Mouse (Mus musculus): ENCODE measurements around the gene Birc2. TPM values are rescaled to one million over a fixed set of nuclear protein-coding genes. Genes with fewer than 3 reads are reported as not detected.

Gene Birc2
- polyA plus RNA-seq (2012; rRNA removed), result 37.3 and 49.2 TPM in 2 replicates

DNA sequence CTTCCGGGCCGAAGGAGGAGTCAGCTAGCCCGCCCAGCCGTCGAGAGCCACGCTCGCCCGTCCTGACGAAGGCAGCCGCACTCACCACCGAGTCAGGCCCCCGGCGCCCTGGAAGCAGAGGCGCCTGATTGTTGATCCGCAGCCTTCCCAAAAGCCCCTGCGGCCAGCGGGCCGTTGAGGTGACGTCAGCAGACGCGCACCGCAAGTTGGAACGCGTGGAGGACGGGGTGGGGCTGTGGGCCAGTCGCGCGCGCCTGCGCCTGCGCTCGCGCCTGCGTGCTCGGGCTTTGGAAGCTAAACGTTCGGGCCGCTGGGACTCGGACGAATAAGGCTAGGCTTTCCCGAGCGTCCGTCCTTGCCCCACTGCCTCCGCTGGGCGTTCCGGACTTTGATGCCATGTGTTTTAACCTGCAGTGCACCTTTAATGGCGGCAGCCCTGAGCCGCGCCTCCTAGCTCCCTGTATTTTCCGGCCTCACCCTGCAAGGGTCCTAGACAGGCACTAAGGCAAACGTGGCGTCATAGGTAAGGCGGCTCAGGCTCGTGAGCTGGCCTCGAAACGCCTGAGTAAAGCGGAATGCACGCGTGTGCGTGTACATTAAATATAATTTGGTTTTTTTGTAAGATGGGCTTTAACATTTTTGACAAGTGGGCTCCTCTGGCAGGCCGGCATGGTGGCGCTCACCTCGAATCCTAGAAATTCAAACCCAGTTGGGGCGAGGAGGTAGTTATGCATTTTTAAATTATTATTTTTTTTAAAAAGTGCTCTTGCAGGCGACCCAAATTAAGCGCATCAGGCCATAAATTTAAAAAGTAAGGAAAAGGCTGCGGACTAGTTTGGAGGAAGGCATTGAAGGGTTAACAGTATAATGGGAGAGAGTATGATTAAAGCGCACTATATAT, at the start of gene Birc2:
Birc2 (minus strand) TSS at position 160 of the 901 bp plus-strand sequence.
- DNase-seq (ENCODE audit: low read depth), result peak; percentile 99
- TF ChIP-seq POLR2A (IDR thresholded peaks at IDR 0.05; ENCODE audit: borderline replicate concordance, extremely low read depth, insufficient read depth, insufficient read length, poor library complexity, severe bottlenecking) (peak; percentile 83), CTCF (IDR thresholded peaks at IDR 0.05; ENCODE audit: borderline replicate concordance, extremely low read depth, insufficient read depth, insufficient read length) (no peak)

- no peak for TF ChIP-seq POLR2A (IDR thresholded peaks at IDR 0.05; ENCODE audit: borderline replicate concordance, extremely low read depth, insufficient read depth, insufficient read length, poor library complexity, severe bottlenecking)
- TF ChIP-seq CTCF (IDR thresholded peaks at IDR 0.05; ENCODE audit: borderline replicate concordance, extremely low read depth, insufficient read depth, insufficient read length), result no peak
- DNase-seq (ENCODE audit: low read depth), result no peak
Measured at GRCm38 (mm10) chr9:7884346-7884745, 47.5 kb upstream of the Birc2 start.

DNA sequence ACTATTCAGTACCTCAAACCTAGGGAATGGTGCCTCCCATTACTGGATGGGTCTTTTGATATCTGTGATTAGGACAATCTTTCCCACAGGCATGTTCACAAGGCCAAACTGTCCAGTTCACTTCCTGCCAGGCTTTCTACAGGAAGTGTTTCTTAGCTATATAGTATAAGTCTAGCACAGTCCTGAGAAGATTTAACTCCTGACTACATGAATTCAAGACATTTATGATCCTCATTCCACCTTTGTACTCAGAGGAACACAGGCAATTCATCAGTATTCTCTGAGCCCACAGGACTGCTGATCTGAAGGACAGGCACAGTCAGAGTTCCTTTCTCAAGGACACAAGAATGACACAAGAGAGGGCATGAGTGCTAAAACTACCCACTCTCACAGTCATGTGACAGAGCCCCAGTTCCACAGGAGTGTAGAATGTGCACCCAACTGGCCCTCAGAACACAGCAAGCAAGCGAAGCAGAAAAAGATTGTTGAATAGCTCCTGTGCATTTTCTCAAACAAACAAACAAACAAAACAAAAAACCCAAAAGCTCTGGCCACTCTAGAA, 45.5 kb upstream of the Birc2 start:
- DNase-seq (ENCODE audit: low read depth), result no peak
- TF ChIP-seq POLR2A (IDR thresholded peaks at IDR 0.05; ENCODE audit: borderline replicate concordance, extremely low read depth, insufficient read depth, insufficient read length, poor library complexity, severe bottlenecking) (no peak), CTCF (IDR thresholded peaks at IDR 0.05; ENCODE audit: borderline replicate concordance, extremely low read depth, insufficient read depth, insufficient read length) (no peak)

- DNase-seq (ENCODE audit: low read depth), result no peak
- TF ChIP-seq CTCF (IDR thresholded peaks at IDR 0.05; ENCODE audit: borderline replicate concordance, extremely low read depth, insufficient read depth, insufficient read length) (no peak), POLR2A (IDR thresholded peaks at IDR 0.05; ENCODE audit: borderline replicate concordance, extremely low read depth, insufficient read depth, insufficient read length, poor library complexity, severe bottlenecking) (no peak)
Measured at GRCm38 (mm10) chr9:7873511-7874211, 36.8 kb upstream of the Birc2 start.

DNA sequence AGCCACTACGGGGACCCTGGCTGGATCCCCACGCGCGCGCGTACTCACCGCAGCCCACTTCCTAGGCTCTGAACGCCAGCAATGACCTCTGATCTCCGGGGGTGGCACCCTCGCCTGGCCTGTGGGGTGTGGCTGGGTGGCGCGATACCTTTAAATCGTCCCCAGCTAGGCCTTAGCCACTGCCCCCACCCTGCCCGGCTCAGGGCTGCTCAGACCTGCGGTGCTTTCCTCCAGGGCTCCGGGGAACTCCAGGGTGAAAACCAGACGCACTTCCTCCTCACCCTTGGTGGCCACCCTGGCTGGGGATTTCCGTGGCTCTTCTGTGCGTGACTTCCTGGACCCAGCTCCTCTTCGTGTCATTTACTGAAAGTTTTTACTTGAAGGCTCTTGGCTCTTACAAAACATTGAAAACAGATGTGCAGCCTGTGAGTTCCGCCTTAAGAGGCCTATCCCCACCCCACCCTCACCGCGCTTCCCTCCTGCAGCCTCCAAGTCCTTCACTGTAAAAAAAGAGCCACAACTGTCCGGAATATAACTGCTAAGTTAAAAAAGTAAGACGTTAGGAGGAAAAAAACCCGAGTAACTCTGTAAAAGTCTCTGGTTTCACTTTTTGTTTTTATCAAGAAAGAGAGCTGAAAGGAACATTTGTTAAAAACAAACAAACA, 36.0 kb upstream of the Birc2 start, which contains the start of gene Birc3:
Birc3 (minus strand) TSS at position 412 of the 665 bp plus-strand sequence.
- no peak for TF ChIP-seq POLR2A (IDR thresholded peaks at IDR 0.05; ENCODE audit: borderline replicate concordance, extremely low read depth, insufficient read depth, insufficient read length, poor library complexity, severe bottlenecking)
- TF ChIP-seq CTCF (IDR thresholded peaks at IDR 0.05; ENCODE audit: borderline replicate concordance, extremely low read depth, insufficient read depth, insufficient read length), result no peak
- peak; percentile 34 for DNase-seq (ENCODE audit: low read depth)

- DNase-seq (ENCODE audit: low read depth), result peak; percentile 46
- no peak for TF ChIP-seq CTCF (IDR thresholded peaks at IDR 0.05; ENCODE audit: borderline replicate concordance, extremely low read depth, insufficient read depth, insufficient read length)
- TF ChIP-seq POLR2A (IDR thresholded peaks at IDR 0.05; ENCODE audit: borderline replicate concordance, extremely low read depth, insufficient read depth, insufficient read length, poor library complexity, severe bottlenecking), result no peak
Measured at GRCm38 (mm10) chr9:7872044-7872774, 35.3 kb upstream of the Birc2 start.

- DNase-seq (ENCODE audit: low read depth), result no peak
- TF ChIP-seq CTCF (IDR thresholded peaks at IDR 0.05; ENCODE audit: borderline replicate concordance, extremely low read depth, insufficient read depth, insufficient read length), result no peak
- no peak for TF ChIP-seq POLR2A (IDR thresholded peaks at IDR 0.05; ENCODE audit: borderline replicate concordance, extremely low read depth, insufficient read depth, insufficient read length, poor library complexity, severe bottlenecking)
Measured at GRCm38 (mm10) chr9:7871316-7872043, 34.6 kb upstream of the Birc2 start.

DNA sequence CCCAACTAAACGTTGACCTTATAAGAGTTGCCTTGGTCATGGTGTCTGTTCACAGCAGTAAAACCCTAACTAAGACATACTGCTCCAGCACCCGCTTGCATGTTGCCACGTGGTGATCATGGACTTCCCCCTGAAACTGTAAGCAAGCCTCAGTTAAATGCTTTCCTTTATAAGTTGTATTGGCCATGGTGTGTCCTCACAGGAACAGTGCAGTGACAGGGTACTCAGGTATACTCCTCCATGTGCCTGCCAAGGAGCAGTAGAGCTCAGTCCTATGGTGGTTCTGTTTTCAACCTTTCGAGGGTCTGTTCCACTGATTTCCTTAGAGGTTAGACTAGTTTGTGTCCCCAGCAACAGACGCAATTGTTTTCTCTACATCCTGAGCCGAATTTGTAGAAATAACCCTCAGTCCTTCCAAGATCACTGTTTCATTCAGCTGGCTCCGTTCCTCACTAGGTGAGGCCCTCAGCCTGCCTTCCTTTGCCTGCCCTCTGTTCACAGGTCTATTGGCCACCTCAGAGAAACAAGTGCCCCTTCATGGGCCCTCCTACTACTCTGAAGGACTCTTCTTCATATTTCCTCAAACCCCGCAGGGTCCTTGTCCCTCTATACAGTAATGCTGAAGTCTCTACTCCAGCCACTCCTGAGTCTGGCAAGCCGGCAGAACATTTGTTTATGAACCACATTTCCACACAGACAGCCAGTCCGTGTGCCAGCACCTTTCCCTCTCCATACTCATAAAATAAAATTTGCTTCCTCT, 33.9 kb upstream of the Birc2 start:
- TF ChIP-seq POLR2A (IDR thresholded peaks at IDR 0.05; ENCODE audit: borderline replicate concordance, extremely low read depth, insufficient read depth, insufficient read length, poor library complexity, severe bottlenecking), result no peak
- no peak for TF ChIP-seq CTCF (IDR thresholded peaks at IDR 0.05; ENCODE audit: borderline replicate concordance, extremely low read depth, insufficient read depth, insufficient read length)

DNA sequence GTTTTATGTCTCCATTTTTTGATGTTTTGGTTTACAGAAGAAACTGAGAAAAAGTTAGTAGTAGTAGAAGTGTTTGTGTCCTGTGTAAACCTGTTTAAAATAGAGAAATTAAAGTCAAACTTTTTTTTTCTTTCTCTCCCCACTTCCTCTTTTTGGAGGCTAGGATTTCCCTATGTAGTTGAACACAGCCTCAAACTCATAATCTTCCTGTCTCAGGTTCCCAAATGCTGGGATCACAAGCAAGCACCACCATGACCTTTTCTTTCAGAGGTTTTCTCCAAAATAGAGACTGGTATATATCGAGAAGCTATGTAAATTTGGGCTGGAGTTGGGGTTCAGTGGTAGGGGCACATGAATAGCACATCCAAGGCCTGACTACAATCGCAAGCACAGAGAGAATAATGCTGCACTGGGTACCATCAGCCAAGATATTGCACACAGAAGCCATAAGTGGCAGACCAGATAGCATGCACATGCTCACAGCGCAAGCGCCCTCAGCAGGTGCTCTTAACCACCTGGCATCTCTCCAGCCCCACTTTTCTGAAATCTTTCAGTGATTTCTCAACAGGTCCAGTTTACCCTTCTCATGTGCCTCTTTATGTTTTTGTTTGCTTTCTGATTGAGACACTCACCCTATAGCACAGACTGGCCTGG, 32.1 kb upstream of the Birc2 start:
- no peak for DNase-seq (ENCODE audit: low read depth)
- TF ChIP-seq CTCF (IDR thresholded peaks at IDR 0.05; ENCODE audit: borderline replicate concordance, extremely low read depth, insufficient read depth, insufficient read length) (no peak), POLR2A (IDR thresholded peaks at IDR 0.05; ENCODE audit: borderline replicate concordance, extremely low read depth, insufficient read depth, insufficient read length, poor library complexity, severe bottlenecking) (no peak)

More for the DNA sequence above, 33.9 kb upstream of the Birc2 start:
- DNase-seq (ENCODE audit: low read depth), result no peak

Data from brain, embryonic 14.5 days (tissue).